Mouse (Mus musculus) kidney, postnatal 10 days (tissue): ENCODE measurements around the gene Defb26.

Experiments used
- DNase-seq: peaks from one replicate; pipeline ENCODE4 v3.0.0; 2021; ENCODE audit warnings: mixed read lengths

Gene Defb26

GRCm38 (mm10) chr2:152511592-152511991 lies at the start of gene Defb26:
Gene Defb26, minus strand, starts transcription at chr2:152511692.
- DNase-seq: no peak

DNA sequence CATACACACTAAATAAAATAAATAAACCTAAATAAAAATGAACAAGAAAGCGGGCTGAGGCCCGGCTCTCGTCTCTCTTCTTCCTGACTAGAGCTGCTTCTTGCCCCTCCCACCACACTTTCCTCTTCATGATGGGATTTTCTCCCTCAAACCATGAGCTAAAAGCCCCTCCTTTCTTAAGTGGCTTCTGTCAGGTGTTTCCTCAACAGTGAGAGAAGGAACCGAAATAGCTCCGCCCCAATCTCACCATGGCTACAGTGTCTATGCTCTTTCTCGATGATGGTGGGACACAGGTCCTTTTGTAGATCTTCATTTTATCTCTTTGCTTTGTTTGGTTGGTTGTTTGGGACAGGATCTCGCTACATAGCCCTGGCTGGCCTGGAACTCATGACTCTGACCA lies 45.2 kb upstream of the Defb26 start:
- no peak for DNase-seq

DNA sequence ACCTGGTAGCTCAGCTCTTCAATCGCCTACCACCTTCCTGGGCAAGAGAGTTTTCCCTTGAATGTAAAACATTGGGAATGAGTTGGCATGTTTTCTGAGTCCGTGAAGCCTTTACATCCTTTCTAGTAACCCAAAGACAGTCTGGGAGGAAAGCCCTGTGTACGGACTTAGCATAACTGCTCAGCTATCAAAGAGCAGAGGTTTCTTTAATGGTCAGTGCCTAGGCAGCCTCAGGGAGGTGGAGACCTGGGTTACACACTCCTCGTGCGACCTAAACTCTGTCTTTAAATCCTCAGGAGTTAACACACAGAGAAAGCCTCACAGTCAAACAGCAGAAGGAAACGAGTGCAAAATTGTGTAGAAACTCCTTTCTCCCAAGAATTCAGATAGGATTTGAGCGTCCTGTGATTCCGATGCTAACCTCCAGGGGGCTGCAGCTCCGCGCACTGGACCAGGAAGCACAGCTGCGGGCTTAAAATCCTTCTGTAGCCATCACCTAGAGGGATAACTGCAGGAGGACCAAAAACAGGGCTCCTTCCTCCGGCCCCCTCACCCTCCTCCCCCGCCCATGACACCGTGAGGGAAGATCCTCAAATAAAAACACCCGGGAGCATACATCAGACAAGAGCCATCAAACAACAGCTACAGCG lies 42.4 kb upstream of the Defb26 start:
- DNase-seq: peak; percentile 84

DNA sequence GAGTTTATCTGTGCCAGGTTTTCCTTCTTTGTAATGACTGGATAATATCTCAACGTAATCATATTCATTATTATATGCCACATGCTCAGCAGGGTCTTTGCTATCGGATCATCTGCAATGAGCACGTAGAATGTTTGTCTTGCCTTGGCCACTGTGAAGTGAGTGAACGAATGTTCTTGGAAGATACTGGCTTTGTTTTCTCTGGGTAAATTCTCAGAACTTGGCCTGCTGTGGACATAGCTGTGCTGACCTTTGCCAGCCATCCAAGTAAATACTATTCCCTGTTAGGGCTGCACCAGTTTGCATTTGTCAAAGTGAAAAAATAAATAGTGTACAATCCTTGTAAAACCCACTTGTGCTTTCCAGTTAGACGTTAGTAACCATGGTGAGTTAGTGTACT lies 36.6 kb upstream of the Defb26 start:
- DNase-seq: no peak

DNA sequence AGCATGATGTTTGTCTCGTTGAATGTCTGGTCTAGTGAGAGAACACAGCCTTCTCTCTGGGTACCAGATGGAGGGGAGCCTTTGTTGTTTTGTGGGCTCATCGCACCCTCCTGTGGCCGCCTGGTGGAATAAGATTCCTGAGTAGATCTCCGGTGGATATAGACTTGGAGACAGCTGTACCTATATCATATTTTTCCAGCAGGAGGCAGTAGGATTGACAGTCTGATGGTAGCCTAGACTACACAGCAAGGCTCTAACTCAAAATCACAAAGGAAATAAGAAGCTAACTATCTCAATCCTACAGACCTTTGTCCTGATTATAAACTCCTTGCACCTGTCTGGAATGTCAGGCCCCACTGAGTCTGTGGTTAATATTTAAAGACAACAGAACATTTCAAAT lies 33.2 kb upstream of the Defb26 start:
- DNase-seq: peak; percentile 80

DNA sequence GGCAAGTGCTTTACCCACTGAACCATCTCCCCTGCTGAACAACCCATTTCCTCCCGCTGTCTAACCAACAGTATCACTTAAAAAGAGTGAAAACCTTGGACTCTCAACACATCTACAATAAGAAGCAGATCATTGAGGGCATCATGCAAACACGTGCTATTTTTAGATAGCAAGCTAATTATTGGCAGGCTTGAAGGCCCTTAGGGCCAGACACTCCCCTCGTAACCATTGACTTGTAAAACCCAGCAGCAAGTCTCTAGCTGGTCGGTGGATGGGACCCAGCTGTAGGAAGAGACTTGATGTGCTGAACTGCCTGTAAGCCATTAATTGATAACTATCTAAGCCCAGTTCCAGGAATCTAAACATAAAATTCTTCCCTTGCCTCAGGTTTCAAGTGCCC lies 32.0 kb upstream of the Defb26 start:
- peak; percentile 39 for DNase-seq

DNA sequence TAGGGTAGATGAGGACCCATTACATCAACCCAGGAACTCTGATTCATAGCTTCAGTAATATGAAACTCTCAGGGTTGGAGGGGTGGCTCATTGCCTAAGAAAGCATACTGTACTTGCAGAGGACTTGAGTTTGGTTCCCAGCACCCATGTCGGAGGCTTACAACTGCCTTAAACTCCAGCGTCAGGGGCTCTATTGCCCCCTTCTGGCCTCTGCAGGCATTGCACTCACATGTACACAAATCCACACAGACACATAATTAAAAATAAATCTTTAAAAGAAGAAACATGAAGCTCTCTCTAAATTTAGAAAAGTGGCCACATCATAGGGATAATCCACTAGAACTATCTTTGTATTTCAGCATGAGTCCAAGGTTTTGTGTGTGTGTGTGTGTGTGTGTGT lies 31.4 kb upstream of the Defb26 start:
- no peak for DNase-seq

GRCm38 (mm10) chr2:152541979-152542378 lies 30.5 kb upstream of the Defb26 start:
- DNase-seq: no peak

DNA sequence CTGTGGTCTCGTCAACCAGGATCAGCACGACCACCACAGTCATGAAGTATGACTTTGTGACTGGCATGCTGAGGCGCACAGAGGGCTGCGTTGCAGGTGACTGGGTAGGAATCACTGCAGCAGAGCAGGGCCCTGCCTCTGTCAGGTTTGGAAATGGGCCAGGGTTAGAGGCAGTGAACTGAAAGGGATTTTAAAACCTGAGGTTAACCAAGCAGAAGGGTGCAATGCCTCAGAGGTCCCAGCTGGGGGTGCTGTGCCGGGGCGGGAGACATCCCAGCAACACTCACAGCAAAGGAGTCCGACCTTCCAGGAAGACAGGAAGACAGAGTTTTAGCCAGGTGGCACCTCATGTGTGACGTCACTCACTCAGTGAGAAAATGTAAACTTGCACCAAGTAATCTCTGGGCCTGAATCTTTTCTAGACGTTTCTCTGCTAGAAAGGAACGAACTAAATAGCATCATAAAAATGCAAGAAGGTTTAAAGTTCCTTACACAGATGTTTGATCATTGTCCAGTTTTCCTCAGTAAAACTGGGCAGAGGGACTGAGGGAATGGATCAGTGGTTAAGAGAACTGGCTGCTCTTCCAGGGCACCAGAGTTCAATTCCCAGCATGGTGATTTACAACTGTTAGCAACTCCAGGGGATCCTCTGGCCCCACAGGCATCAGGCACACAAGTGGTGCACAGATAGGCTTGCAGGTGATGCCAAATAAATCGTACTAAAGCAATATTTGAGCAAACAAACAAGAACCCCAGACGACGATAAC lies 28.6 kb upstream of the Defb26 start, which contains the start of gene Defb29:
Gene Defb29, minus strand, starts transcription at position 155 of the 767 bp plus-strand sequence.
- DNase-seq: peak; percentile 69

DNA sequence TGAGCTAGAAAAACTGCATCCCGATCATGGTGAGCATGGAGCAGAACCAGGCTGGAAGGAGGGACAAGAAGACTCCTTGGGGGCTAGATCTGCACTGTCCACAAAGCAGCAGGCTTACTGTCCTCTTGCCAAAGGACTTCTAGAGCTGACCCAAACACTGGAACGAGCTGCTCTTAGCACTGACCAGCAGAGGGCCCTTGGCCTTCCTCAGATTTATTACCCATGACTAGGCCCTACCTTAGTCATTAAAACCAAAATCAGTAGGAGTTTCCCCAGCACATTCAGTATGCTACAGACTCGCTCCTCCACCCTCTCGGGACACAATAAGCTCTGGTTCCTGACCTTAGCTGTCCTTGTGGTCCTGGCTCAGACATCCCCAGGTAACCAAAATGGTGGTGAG lies 6.5 kb upstream of the Defb26 start, which contains the start of gene Defb28:
Gene Defb28, plus strand, starts transcription at position 275 of the 400 bp plus-strand sequence.
- DNase-seq: no peak

DNA sequence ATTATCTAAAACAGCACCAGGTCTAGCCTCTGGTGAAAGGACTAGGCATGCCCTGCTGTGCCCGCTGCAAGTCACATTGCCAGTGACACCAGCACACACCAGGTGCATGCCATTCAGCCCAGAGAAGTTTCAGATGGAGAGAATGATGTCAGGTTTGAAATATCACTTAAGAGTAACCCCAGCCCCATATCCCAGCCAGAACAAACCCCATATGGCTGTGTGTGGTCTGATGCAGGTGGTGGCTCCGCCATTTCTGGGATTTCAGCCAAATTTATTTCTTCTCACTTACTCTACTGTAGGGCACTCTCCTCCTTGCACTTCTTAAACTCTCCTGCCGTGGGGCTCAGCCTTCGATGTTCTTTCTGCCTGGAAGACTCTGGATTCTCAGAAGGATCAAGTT lies 4.6 kb upstream of the Defb26 start:
- no peak for DNase-seq

DNA sequence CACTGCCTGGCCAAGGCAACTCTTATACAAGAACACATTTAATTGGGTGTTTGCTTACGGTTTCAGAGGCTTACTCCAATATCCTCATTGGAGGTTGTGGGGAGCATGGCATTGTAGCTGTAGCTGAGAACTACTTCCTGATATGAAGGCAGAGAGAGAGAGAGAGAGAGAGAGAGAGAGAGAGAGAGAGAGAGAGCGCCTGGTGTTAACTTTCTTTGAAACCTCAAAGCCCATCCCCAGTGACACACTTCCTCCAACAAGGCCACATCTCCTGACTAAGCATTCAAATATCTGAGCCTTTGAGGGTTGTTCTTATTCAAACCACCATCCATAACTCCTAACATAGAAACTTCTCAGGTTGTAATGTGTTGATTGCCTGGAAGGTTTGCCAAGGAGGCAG lies 7.5 kb downstream of the Defb26 start:
- no peak for DNase-seq

DNA sequence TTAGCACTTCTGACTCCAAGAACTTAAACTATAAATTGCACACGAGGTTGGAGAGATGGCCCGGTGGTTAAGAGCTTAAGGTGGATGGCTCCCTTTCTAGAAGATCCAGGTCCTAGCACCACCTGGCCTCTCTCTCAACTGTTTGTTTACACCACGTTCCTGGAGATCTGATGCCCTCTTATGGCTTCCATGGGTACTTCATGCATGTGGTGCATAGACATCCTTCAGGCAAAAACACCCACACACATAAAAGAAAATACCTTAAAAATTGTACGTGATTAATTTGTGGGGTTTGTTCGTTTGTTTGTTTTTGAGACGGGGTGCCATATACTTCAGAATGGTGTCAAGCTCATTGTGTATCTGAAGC lies 10.6 kb downstream of the Defb26 start:
- no peak for DNase-seq

- DNase-seq: no peak
These were observed 11.2 kb downstream of the Defb26 start for GRCm38 (mm10) chr2:152500204-152500862.

DNA sequence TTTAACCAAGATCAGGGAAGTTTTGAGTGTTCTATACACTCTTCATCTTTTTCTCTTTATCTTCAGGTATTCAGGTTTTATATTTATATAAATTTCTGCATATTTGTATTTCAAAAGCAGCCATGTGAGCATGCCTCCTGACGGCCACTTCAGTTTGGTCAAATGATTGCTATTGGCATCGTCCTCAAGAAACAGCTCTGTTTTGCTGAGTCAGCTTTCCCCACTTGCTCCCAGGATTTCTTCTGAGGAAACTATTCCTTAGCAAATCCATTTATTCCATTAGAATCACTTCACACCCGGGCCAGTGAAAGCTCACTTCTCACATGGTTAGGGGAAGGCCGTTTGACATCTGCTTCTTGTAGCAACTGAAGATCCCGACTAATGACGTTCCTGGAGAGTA lies 13.5 kb downstream of the Defb26 start:
- DNase-seq: no peak

- DNase-seq: no peak
These were observed 18.3 kb downstream of the Defb26 start for GRCm38 (mm10) chr2:152493151-152493550.

- no peak for DNase-seq
These were observed 21.5 kb downstream of the Defb26 start, which contains the start of gene Defb22 for GRCm38 (mm10) chr2:152490038-152490437. Gene Defb22, minus strand, starts transcription at chr2:152490138.

DNA sequence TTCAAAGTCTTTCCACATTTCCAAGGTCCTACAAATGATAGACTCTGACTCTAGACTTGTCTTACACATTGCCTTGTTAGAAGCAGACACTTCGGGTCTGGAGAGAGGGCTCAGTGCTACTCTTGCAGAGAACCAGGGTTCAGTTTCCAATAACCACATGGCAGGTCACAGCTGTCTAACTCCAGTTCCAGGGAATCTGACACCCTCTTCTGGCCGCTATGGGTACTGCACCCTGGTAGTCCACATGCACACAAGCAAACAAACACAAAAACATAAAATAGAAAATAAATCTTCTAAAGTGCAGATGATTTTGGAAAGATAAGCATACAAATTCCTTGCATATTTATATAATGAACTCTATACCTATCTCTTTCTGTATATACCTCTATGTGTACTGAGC lies 24.5 kb downstream of the Defb26 start:
- no peak for DNase-seq

DNA sequence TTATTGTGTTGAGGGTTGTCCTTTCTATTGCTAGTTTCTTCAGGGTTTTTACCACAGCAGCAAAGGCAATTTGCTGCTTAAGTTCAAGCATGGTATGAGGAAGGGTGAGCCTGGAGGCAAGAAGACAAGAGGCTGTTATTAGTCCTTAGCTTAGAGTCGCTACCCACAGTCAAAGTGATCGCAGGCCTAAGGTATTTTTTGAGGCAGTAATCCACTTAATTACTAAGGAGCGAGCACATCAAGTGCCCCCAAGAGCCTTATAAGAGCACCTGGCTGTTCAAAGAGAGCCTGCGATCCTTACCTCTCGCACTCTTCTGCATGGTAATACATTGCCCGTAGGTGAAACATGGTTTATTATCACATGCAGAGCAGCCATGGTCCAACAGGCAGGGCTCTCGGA lies 29.8 kb downstream of the Defb26 start:
- DNase-seq: no peak

DNA sequence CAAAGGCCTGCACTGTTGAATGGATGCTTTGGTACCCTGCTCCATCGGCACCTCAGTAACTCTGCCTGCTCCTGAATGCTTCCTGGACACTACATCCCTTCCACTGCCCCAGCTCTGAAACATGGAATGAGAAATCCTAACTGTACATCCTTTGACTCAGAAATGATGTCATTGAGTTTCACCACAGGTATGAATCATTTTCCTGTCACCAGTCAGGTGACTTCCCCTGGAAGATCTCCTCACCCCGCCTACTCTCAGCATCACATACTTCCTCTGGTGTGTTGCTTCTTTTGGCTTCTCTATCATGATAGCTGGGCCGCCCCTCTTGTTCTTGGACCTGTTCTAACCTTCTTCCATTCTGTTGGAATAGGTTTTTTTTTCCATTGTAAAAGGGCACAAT lies 30.6 kb downstream of the Defb26 start:
- no peak for DNase-seq

GRCm38 (mm10) chr2:152476763-152477162 lies 34.7 kb downstream of the Defb26 start, which contains the start of gene Defb20:
Gene Defb20, plus strand, starts transcription at chr2:152477063.
- DNase-seq: no peak

GRCm38 (mm10) chr2:152472434-152472833 lies 39.1 kb downstream of the Defb26 start:
- no peak for DNase-seq

DNA sequence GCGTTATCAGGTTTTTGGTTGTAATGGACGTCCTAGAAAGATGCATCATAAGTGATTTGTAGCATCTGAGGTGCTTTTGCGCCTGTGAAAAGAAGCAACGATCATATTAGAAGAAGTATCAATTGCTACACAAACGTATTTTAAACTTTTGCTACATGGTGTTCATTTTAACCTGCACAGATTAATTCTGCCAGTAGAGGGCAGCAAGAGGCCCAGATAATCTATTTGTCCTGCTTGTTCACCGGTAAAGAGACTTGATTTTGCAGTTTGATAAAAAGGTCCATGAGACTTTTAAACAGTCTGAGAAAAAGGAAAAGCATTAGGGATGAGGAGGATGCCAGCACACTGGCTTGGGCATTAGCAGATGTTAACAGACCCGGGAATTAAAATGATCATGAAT lies 40.5 kb downstream of the Defb26 start:
- DNase-seq: peak; percentile 71
